Mouse (Mus musculus) heart, adult 2 months (tissue): ENCODE measurements around the gene Adora2b. TPM values are rescaled to one million over a fixed set of nuclear protein-coding genes. Genes with fewer than 3 reads are reported as not detected.

Experiments
- DNase-seq, 2 experiments: peaks; one replicate each; pipeline ENCODE4 v3.0.0; 2021
- H3K27ac ChIP-seq: fragments of 200-600 bp; 2 replicates; pipeline ENCODE4 v1.8.1; 2022
- H3K27me3 ChIP-seq: fragments of 200-500 bp; 2 replicates; pipeline ENCODE4 v1.6.1; 2012; ENCODE audit warnings: mild to moderate bottlenecking, low read length, inconsistent platforms, mixed read lengths; ENCODE audit not compliant: control insufficient read depth, insufficient read depth
- H3K36me3 ChIP-seq: fragments of 200-500 bp; 2 replicates; pipeline ENCODE4 v1.6.1; 2012; ENCODE audit warnings: low read length, inconsistent platforms; ENCODE audit not compliant: control insufficient read depth, insufficient read depth
- H3K4me1 ChIP-seq: fragments of 200-500 bp; 2 replicates; pipeline ENCODE4 v1.6.1; 2011; ENCODE audit warnings: low read length; ENCODE audit not compliant: control insufficient read depth, insufficient read depth
- H3K4me3 ChIP-seq: fragments of 200-600 bp; 2 replicates; pipeline ENCODE4 v1.8.1; 2022
- H3K79me2 ChIP-seq: fragments of 200-500 bp; replicated peaks from 2 replicates; pipeline ENCODE4 v1.6.1; 2012; ENCODE audit warnings: mild to moderate bottlenecking, inconsistent platforms, low read length, moderate library complexity, mixed read lengths; ENCODE audit not compliant: control insufficient read depth, insufficient read depth
- H3K9ac ChIP-seq: fragments of 200-500 bp; 2 replicates; pipeline ENCODE4 v1.6.1; 2012; ENCODE audit warnings: low read depth, mild to moderate bottlenecking, control low read depth, inconsistent platforms, low read length, mixed read lengths
- CTCF ChIP-seq: fragments of 200-600 bp; IDR thresholded peaks from 2 replicates; pipeline ENCODE4 v1.8.1; 2022; ENCODE audit warnings: antibody characterized with exemption, mild to moderate bottlenecking, moderate library complexity
- EP300 ChIP-seq: fragments of 200-500 bp; IDR thresholded peaks from 2 replicates; pipeline ENCODE4 v1.6.1; 2011; ENCODE audit warnings: low read depth, low read length, control low read depth; ENCODE audit not compliant: insufficient read depth
- POLR2A ChIP-seq: fragments of 200-500 bp; IDR thresholded peaks from 2 replicates; pipeline ENCODE4 v1.6.1; 2011; ENCODE audit warnings: mild to moderate bottlenecking, low read depth, low read length, control low read depth; ENCODE audit not compliant: insufficient read depth
- WGBS: fragments of 180-500 bp; shearing (Covaris S2); methylation state at CpG from one replicate; pipeline ENCODE4 v1.1.7; 2018; 5-methylcytosine and 5-hydroxymethylcytosine counted together
- intact Hi-C: fragments of 180-260 bp; cut with DNase I; formaldehyde crosslinking; loops from one replicate; pipeline ENCODE4 v1.15.1; 2025
- polyA plus RNA-seq: library from polyadenylated mRNA; depleted of rRNA; stranded (reverse); fragments of >200 nt; gene quantifications from 2 replicates; pipeline ENCODE4 v1.2.3, GENCODE M21; 2012; rRNA removed
- total RNA-seq, 2 experiments: library from RNA; stranded (reverse); gene quantifications; 2 replicates each; pipeline ENCODE4 v1.2.3; 2021

The Adora2b gene
- total and polyA plus RNA-seq, 3 experiments = 0.63 to 2.0 (median 1.7) TPM

DNA sequence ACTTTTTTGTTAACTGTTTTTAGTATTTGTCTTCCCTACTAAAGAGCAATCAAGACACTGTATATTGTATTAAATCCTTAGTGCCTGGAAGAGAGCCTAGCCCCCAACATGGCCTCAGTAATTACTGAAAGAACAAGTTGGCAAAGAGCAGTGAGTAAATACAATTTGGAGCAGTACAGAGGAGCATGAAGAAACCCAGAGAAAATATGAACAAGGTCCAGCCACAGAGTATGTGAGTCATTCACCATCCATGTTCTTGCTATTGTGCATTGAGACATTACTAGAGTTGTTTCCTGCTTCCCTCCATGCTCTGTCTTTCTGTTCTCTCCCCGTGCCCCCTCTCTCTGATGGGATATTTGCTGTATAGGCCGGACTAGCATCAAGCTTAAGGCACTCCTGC, 45.3 kb downstream of the Adora2b start:
- TF ChIP-seq EP300 (no peak), POLR2A (no peak), CTCF (no peak)
- 90% methylated on average over 2 of the region's 2 CpGs for WGBS
- no peak overlapping the region for H3K9ac ChIP-seq
- no peaks in the 10 kb centered on the region for H3K4me1 ChIP-seq
- no peaks in the 10 kb centered on the region for H3K36me3 ChIP-seq
- H3K79me2 ChIP-seq = no peaks in the 10 kb centered on the region
- H3K27me3 ChIP-seq = no peaks in the 10 kb centered on the region
- no peak overlapping the region for H3K27ac ChIP-seq
- intact Hi-C loops = no loop called here
- DNase-seq = no peak
- no peak overlapping the region for H3K4me3 ChIP-seq

DNA sequence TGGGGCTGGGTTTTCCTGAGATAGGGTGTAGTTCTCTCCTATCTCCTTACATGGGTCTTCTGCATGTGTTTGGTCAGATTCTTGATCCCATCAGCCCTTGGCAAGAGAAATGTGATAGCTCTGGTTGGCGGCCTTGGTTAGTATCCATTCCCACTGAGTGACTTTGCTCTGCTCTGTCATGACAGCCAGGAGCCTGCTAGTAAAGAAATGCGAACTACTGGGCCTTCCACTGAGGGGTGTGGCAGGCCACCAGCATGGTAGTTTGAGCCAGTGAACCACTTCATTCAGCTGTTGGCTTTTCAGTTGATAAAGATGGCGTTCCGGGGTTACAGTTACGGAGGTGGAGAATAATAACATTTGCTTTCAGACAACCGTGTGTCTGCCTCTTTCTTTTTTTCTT, 50.1 kb downstream of the Adora2b start:
- no peaks in the 10 kb centered on the region for H3K79me2 ChIP-seq
- DNase-seq = no peak
- no peaks in the 10 kb centered on the region for H3K27me3 ChIP-seq
- no peak overlapping the region for H3K9ac ChIP-seq
- whole genome bisulfite sequencing = 86% methylated on average over 6 of the region's 6 CpGs
- peaks cover 2% of the 10 kb centered on the region; the same call in 1 of the 2 replicates for H3K36me3 ChIP-seq
- H3K4me3 ChIP-seq = no peak overlapping the region
- TF ChIP-seq CTCF (no peak), POLR2A (no peak), EP300 (no peak)
- intact Hi-C loops = no loop called here
- H3K27ac ChIP-seq = no peak overlapping the region
- no peaks in the 10 kb centered on the region for H3K4me1 ChIP-seq

DNA sequence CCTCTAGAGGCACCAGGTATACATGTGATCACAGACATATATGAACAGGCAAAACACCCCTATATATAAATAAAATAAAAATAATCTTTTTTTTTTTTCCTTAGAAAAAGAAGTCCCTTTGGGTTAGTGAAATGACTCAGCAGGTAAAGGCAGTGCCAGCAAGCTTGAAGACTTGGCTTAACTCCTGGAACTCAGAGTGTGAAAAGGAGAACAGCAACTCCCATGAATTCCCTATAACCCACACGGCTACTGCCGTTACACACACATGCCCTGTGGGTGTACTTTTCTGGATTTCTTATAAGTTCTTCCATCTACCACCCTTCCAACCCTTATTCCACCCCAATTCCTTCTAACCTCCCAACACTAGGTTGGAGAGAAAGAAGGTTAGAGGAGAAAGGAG, 57.1 kb downstream of the Adora2b start:
- Histone ChIP-seq H3K27ac (no peak overlapping the region), H3K9ac (no peak overlapping the region), H3K36me3 (peaks cover 10% of the 10 kb centered on the region), H3K79me2 (no peaks in the 10 kb centered on the region), H3K27me3 (no peaks in the 10 kb centered on the region), H3K4me3 (no peak overlapping the region), H3K4me1 (no peaks in the 10 kb centered on the region; the same call in 1 of the 2 replicates)
- TF ChIP-seq POLR2A = no peak
- no peak for TF ChIP-seq CTCF
- no peak for TF ChIP-seq EP300
- no peak for DNase-seq
- intact Hi-C loops = no loop called here
- 62% methylated on average over 2 of the region's 2 CpGs for WGBS

DNA sequence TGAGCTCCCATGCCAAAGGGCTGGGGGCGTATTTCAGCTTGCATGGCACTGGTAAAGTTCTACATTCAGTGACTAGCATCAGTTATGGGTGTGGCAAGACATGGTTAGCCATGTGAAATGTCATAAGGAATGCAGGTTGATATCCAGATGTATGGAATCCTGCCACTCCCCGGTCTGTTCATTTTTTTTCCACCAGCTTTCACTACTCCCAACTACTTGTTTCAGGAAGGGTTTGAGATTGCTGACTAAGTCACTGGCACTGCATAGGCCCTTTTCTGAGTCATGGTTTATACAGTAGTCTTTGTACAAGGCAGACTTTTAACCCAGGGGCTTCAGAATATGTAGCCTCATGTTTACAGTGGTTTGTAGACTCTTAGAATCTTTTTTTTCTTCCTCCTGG, 60.5 kb downstream of the Adora2b start:
- Histone ChIP-seq H3K27ac (no peak overlapping the region), H3K27me3 (no peaks in the 10 kb centered on the region), H3K36me3 (peaks cover 11% of the 10 kb centered on the region), H3K9ac (no peak overlapping the region), H3K4me1 (no peaks in the 10 kb centered on the region; the same call in 1 of the 2 replicates), H3K79me2 (no peaks in the 10 kb centered on the region), H3K4me3 (no peak overlapping the region)
- TF ChIP-seq POLR2A (no peak), CTCF (no peak), EP300 (no peak)
- DNase-seq = no peak
- 91% methylated on average over 2 of the region's 2 CpGs for WGBS
- intact Hi-C loops = no loop called here

DNA sequence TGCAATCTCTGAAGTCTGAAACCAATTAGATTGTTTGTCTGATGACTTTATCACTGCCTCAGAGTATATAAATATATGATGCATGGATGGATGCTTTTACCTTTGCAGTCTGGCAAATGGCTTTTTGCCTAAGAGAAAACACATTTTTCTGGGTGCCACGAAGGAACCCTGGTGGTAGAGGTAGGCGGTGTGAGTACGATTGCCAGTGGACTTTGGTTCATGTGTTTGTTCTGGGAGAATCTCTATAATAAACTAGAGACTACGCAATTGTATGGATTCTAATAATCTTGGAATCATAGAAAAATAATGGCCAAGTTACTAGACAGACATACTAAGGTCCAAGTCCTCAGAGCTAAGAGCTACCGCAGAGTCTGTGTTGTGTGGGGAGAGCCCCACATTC, 66.2 kb downstream of the Adora2b start:
- intact Hi-C loops = no loop called here
- no peak overlapping the region for H3K4me3 ChIP-seq
- no peak overlapping the region for H3K27ac ChIP-seq
- no peaks in the 10 kb centered on the region for H3K79me2 ChIP-seq
- no peaks in the 10 kb centered on the region for H3K4me1 ChIP-seq
- no peaks in the 10 kb centered on the region for H3K27me3 ChIP-seq
- no peak overlapping the region for H3K9ac ChIP-seq
- WGBS = 93% methylated on average over 5 of the region's 5 CpGs
- TF ChIP-seq POLR2A (no peak), CTCF (no peak), EP300 (no peak)
- H3K36me3 ChIP-seq = peaks cover 5% of the 10 kb centered on the region
- DNase-seq = no peak

Other genes starting within 250 kb of the Adora2b start
- gene Zswim7, start 32.4 kb downstream of the Adora2b start, total RNA-seq = 10 to 100 TPM; 17.1 to 17.6 TPM
- gene Zswim7, start 32.4 kb downstream of the Adora2b start, polyA plus RNA-seq = 22.7 and 28.7 TPM in 2 replicates
- 10 to 100 TPM; 39.9 to 43.5 TPM for gene Ttc19, start 32.5 kb downstream of the Adora2b start, total RNA-seq
- gene Ttc19, start 32.5 kb downstream of the Adora2b start, polyA plus RNA-seq = 13.7 and 24.3 TPM in 2 replicates
- 1 to 10 TPM; 3.1 to 3.5 TPM for gene Pigl, start 209.5 kb downstream of the Adora2b start, total RNA-seq
- 3.5 and 4.8 TPM in 2 replicates for gene Pigl, start 209.5 kb downstream of the Adora2b start, polyA plus RNA-seq
- gene Ncor1, start 209.6 kb downstream of the Adora2b start, total RNA-seq = 100 to 1,000 TPM; 124 to 133 TPM
- 79.1 and 102 TPM in 2 replicates for gene Ncor1, start 209.6 kb downstream of the Adora2b start, polyA plus RNA-seq